Mouse (Mus musculus): ENCODE data around the gene 9330182L06Rik.

DNA sequence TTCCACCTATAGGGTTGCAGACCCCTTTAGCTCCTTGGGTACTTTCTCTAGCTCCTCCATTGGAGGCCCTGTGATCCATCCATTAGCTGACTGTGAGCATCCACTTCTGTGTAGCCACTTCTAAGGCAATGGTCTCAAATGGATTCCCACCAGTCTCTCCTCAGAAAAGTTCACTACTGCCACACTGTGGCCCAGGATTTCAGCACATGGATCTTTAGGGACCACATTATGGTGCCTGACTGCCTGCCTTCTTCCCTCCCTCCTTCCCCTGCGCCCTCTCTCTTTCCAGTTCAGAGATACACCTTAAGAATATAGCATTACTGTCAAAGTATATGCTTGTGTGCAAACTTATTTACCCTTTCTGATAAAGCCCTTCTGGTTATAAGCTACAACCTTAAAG, 154.0 kb downstream of the 9330182L06Rik start:
- TF ChIP-seq POLR2A (IDR thresholded peaks at IDR 0.05; ENCODE audit: low read depth, low read length) (no peak), CTCF (IDR thresholded peaks at IDR 0.05; ENCODE audit: extremely low read depth, insufficient read length, insufficient replicate concordance, low read depth, low read length) (no peak)
